Mouse (Mus musculus): Measurements from ENCODE around the gene Olfr484. TPM values are rescaled to one million over a fixed set of nuclear protein-coding genes. Genes with fewer than 3 reads are reported as not detected.

The Olfr484 gene
- polyA plus RNA-seq, 1 experiment from 2014 or later = not detected

Other genes with a start within 250 kb of the Olfr484 start
- not detected in 2 replicates for gene Olfr472, start 229.5 kb downstream of the Olfr484 start, polyA plus RNA-seq (2014; fragmentation: Nextera tagmentation; extraction: Ambion mirVana)
- gene Olfr473, start 197.0 kb downstream of the Olfr484 start, polyA plus RNA-seq (2014; fragmentation: Nextera tagmentation; extraction: Ambion mirVana) = not detected in 2 replicates
- gene Olfr474, start 172.8 kb downstream of the Olfr484 start, polyA plus RNA-seq (2014; fragmentation: Nextera tagmentation; extraction: Ambion mirVana) = not detected in 2 replicates
- gene Olfr476, start 162.6 kb downstream of the Olfr484 start, polyA plus RNA-seq (2014; fragmentation: Nextera tagmentation; extraction: Ambion mirVana) = not detected in 2 replicates
- gene Olfr477, start 140.8 kb downstream of the Olfr484 start, polyA plus RNA-seq (2014; fragmentation: Nextera tagmentation; extraction: Ambion mirVana) = not detected in 2 replicates
- gene Olfr478, start 93.5 kb downstream of the Olfr484 start, polyA plus RNA-seq (2014; fragmentation: Nextera tagmentation; extraction: Ambion mirVana) = not detected in 2 replicates
- not detected in 2 replicates for gene Olfr479, start 76.8 kb downstream of the Olfr484 start, polyA plus RNA-seq (2014; fragmentation: Nextera tagmentation; extraction: Ambion mirVana)
- gene Olfr480, start 60.1 kb downstream of the Olfr484 start, polyA plus RNA-seq (2014; fragmentation: Nextera tagmentation; extraction: Ambion mirVana) = not detected in 2 replicates
- gene Olfr481, start 47.6 kb downstream of the Olfr484 start, polyA plus RNA-seq (2014; fragmentation: Nextera tagmentation; extraction: Ambion mirVana) = not detected in 2 replicates
- not detected in 2 replicates for gene Olfr482, start 29.9 kb downstream of the Olfr484 start, polyA plus RNA-seq (2014; fragmentation: Nextera tagmentation; extraction: Ambion mirVana)
- gene Olfr483, start 26.6 kb downstream of the Olfr484 start, polyA plus RNA-seq (2014; fragmentation: Nextera tagmentation; extraction: Ambion mirVana) = not detected in 2 replicates
- gene Olfr485, start 32.4 kb upstream of the Olfr484 start, polyA plus RNA-seq (2014; fragmentation: Nextera tagmentation; extraction: Ambion mirVana) = not detected in 2 replicates
- gene Olfr486, start 45.3 kb upstream of the Olfr484 start, polyA plus RNA-seq (2014; fragmentation: Nextera tagmentation; extraction: Ambion mirVana) = not detected in 2 replicates
- gene Olfr487, start 87.2 kb upstream of the Olfr484 start, polyA plus RNA-seq (2014; fragmentation: Nextera tagmentation; extraction: Ambion mirVana) = not detected in 2 replicates
- not detected in 2 replicates for gene Olfr488, start 130.9 kb upstream of the Olfr484 start, polyA plus RNA-seq (2014; fragmentation: Nextera tagmentation; extraction: Ambion mirVana)
- not detected in 2 replicates for gene Olfr490, start 161.5 kb upstream of the Olfr484 start, polyA plus RNA-seq (2014; fragmentation: Nextera tagmentation; extraction: Ambion mirVana)
- not detected in 2 replicates for gene Olfr491, start 186.0 kb upstream of the Olfr484 start, polyA plus RNA-seq (2014; fragmentation: Nextera tagmentation; extraction: Ambion mirVana)
- gene Olfr492, start 196.2 kb upstream of the Olfr484 start, polyA plus RNA-seq (2014; fragmentation: Nextera tagmentation; extraction: Ambion mirVana) = not detected in 2 replicates
- not detected in 2 replicates for gene Olfr493, start 219.5 kb upstream of the Olfr484 start, polyA plus RNA-seq (2014; fragmentation: Nextera tagmentation; extraction: Ambion mirVana)
- not detected in 2 replicates for gene Olfr494, start 237.9 kb upstream of the Olfr484 start, polyA plus RNA-seq (2014; fragmentation: Nextera tagmentation; extraction: Ambion mirVana)